Mouse (Mus musculus): ENCODE results near the gene Samd4b. TPM values are rescaled to one million over a fixed set of nuclear protein-coding genes. Genes with fewer than 3 reads are reported as not detected.

The Samd4b gene
- polyA plus RNA-seq, 3 experiments from 2014 or later, result 6.4 to 9.8 (median 8.2) TPM

GRCm38 (mm10) chr7:28354113-28354581 is 243.8 kb downstream of the Samd4b start:
- ATAC-seq, result no peak

- no peak for ATAC-seq
Observed at GRCm38 (mm10) chr7:28353267-28353666, 244.7 kb downstream of the Samd4b start.

GRCm38 (mm10) chr7:28351676-28352191 is 246.2 kb downstream of the Samd4b start:
- no peak for ATAC-seq

GRCm38 (mm10) chr7:28350155-28350883 is 247.6 kb downstream of the Samd4b start, which contains the start of gene Rps16:
Gene Rps16, plus strand, starts transcription at chr7:28350652.
- ATAC-seq, result peak; percentile 88

Other genes starting within 250 kb of the Samd4b start
- 1,000 to 10,000 TPM in 2 of 3 experiments, 100 to 1,000 TPM in 1; 937 to 1,605 (median 1,546) TPM for gene Rps16, start 247.5 kb downstream of the Samd4b start, polyA plus RNA-seq (2017; shearing (Covaris generic))
- 100 to 1,000 TPM in 1 of 3 experiments, 10 to 100 TPM in 2; 48.5 to 102 (median 74.0) TPM for gene Plekhg2, start 225.5 kb downstream of the Samd4b start, polyA plus RNA-seq (2017; shearing (Covaris generic))
- 100 to 1,000 TPM; 100 to 211 (median 148) TPM for gene Zfp36, start 217.9 kb downstream of the Samd4b start, polyA plus RNA-seq (2017; shearing (Covaris generic))
- gene Med29, start 205.4 kb downstream of the Samd4b start, polyA plus RNA-seq (2017; shearing (Covaris generic)), result 10 to 100 TPM; 26.2 to 33.0 (median 32.5) TPM
- 10 to 100 TPM; 46.2 to 59.4 (median 51.8) TPM for gene Paf1, start 205.2 kb downstream of the Samd4b start, polyA plus RNA-seq (2017; shearing (Covaris generic))
- 100 to 1,000 TPM; 470 to 850 (median 500) TPM for gene Gmfg, start 160.7 kb downstream of the Samd4b start, polyA plus RNA-seq (2017; shearing (Covaris generic))
- gene Lrfn1, start 146.2 kb downstream of the Samd4b start, polyA plus RNA-seq (2017; shearing (Covaris generic)), result under 1 TPM in 1 of 3 experiments, not detected in 2; 0.17 TPM
- gene Ifnl2, start 87.7 kb downstream of the Samd4b start, polyA plus RNA-seq (2017; shearing (Covaris generic)), result not detected
- gene Ifnl3, start 75.3 kb downstream of the Samd4b start, polyA plus RNA-seq (2017; shearing (Covaris generic)), result not detected
- not detected for gene Sycn, start 57.3 kb downstream of the Samd4b start, polyA plus RNA-seq (2017; shearing (Covaris generic))
- 1 to 10 TPM in 1 of 3 experiments, not detected in 2; 1.4 TPM for gene Nccrp1, start 50.9 kb downstream of the Samd4b start, polyA plus RNA-seq (2017; shearing (Covaris generic))
- 1 to 10 TPM; 2.1 to 3.7 (median 2.6) TPM for gene Pak4, start within 50 bp of the Samd4b start, polyA plus RNA-seq (2017; shearing (Covaris generic))
- not detected for gene Acp7, start 33.2 kb upstream of the Samd4b start, polyA plus RNA-seq (2017; shearing (Covaris generic))
- 1 to 10 TPM in 2 of 3 experiments, under 1 TPM in 1; 0.93 to 4.4 (median 1.3) TPM for gene Fbxo27, start 94.7 kb upstream of the Samd4b start, polyA plus RNA-seq (2017; shearing (Covaris generic))
- 1 to 10 TPM; 1.4 to 9.9 (median 6.4) TPM for gene Fbxo17, start 118.7 kb upstream of the Samd4b start, polyA plus RNA-seq (2017; shearing (Covaris generic))
- 10 to 100 TPM; 55.8 to 67.1 (median 65.2) TPM for gene Mrps12, start 143.7 kb upstream of the Samd4b start, polyA plus RNA-seq (2017; shearing (Covaris generic))
- gene Sars2, start 143.8 kb upstream of the Samd4b start, polyA plus RNA-seq (2017; shearing (Covaris generic)), result 10 to 100 TPM in 2 of 3 experiments, 1 to 10 TPM in 1; 9.1 to 13.2 (median 10.8) TPM
- gene Ccer2, start 158.0 kb upstream of the Samd4b start, polyA plus RNA-seq (2017; shearing (Covaris generic)), result not detected
- 100 to 1,000 TPM in 1 of 3 experiments, 10 to 100 TPM in 2; 65.3 to 134 (median 90.9) TPM for gene Sirt2, start 168.6 kb upstream of the Samd4b start, polyA plus RNA-seq (2017; shearing (Covaris generic))
- gene Nfkbib, start 169.4 kb upstream of the Samd4b start, polyA plus RNA-seq (2017; shearing (Covaris generic)), result 10 to 100 TPM; 46.0 to 72.8 (median 53.3) TPM
- 100 to 1,000 TPM; 216 to 294 (median 288) TPM for gene Rinl, start 190.8 kb upstream of the Samd4b start, polyA plus RNA-seq (2017; shearing (Covaris generic))
- gene Hnrnpl, start 210.4 kb upstream of the Samd4b start, polyA plus RNA-seq (2017; shearing (Covaris generic)), result 100 to 1,000 TPM; 171 to 386 (median 383) TPM
- 100 to 1,000 TPM; 190 to 267 (median 222) TPM for gene Ech1, start 227.1 kb upstream of the Samd4b start, polyA plus RNA-seq (2017; shearing (Covaris generic))
- gene Lgals4, start 235.7 kb upstream of the Samd4b start, polyA plus RNA-seq (2017; shearing (Covaris generic)), result 10 to 100 TPM; 18.1 to 38.8 (median 20.9) TPM